Mouse (Mus musculus): ENCODE measurements around the gene Epn2. TPM values are rescaled to one million over a fixed set of nuclear protein-coding genes. Genes with fewer than 3 reads are reported as not detected.

Gene Epn2
- polyA plus RNA-seq, 1 experiment from 2014 or later = 41.0 TPM

DNA sequence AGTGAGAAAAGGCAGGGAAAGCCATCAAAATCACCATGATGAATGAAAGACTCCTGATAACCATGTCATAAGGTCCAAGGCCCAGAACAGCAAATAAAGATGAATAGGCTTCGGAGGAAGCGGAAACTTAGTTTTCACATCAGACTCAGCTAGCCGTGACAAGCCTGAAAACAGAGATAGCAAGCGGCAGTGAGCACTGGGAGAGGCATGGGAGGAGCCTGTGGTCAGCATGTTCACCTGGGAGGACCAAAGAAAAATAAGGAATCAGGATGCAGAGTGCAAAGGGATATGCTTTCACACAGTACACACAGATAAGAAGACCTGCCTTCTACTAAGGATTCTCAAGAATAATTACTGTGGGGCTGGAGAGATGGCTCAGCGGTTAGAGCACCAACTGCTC is 19.9 kb downstream of the Epn2 start:
- H3K9me3 ChIP-seq (ENCODE audit: low read length) = no peaks in the 10 kb centered on the region
- H3K4me3 ChIP-seq (ENCODE audit: low read depth, low read length) = no peak overlapping the region
- ATAC-seq (no peak), DNase-seq (ENCODE audit: low spot score) (no peak)
- H3K4me2 ChIP-seq (replicated peaks; ENCODE audit: low read depth, low read length) = no peak overlapping the region
- TF ChIP-seq CTCF (IDR thresholded peaks at IDR 0.05) (no peak), EP300 (IDR thresholded peaks at IDR 0.05) (no peak)
- H3K27ac ChIP-seq (ENCODE audit: low read length) = no peak overlapping the region
- no peaks in the 10 kb centered on the region for H3K27me3 ChIP-seq (replicated peaks; ENCODE audit: insufficient read depth, low read length)
- 65% methylated on average over 5 of the region's 5 CpGs for WGBS
- H3K4me1 ChIP-seq (ENCODE audit: insufficient read depth, low read depth, low read length) = peaks cover 7% of the 10 kb centered on the region; the same call in 1 of the 2 replicates
- H3K36me3 ChIP-seq (ENCODE audit: insufficient read depth, low read length) = no peaks in the 10 kb centered on the region
- no peak overlapping the region for H3K9ac ChIP-seq (replicated peaks; ENCODE audit: low read depth)

GRCm38 (mm10) chr11:61553015-61553754 is 26.3 kb downstream of the Epn2 start:
- H3K9ac ChIP-seq (replicated peaks; ENCODE audit: low read depth) = no peak overlapping the region
- H3K36me3 ChIP-seq (ENCODE audit: insufficient read depth, low read length) = no peaks in the 10 kb centered on the region
- DNase-seq (ENCODE audit: low spot score) (no peak), ATAC-seq (no peak)
- H3K9me3 ChIP-seq (ENCODE audit: low read length) = no peaks in the 10 kb centered on the region
- WGBS = 70% methylated on average over 3 of the region's 3 CpGs
- no peaks in the 10 kb centered on the region; the same call in 1 of the 2 replicates for H3K4me1 ChIP-seq (ENCODE audit: insufficient read depth, low read depth, low read length)
- H3K4me2 ChIP-seq (replicated peaks; ENCODE audit: low read depth, low read length) = no peak overlapping the region
- H3K27me3 ChIP-seq (replicated peaks; ENCODE audit: insufficient read depth, low read length) = no peaks in the 10 kb centered on the region
- TF ChIP-seq CTCF (IDR thresholded peaks at IDR 0.05) (0 out of 2 replicates have a peak, but pooled peaks have one; percentile 24), EP300 (IDR thresholded peaks at IDR 0.05) (no peak)
- H3K4me3 ChIP-seq (ENCODE audit: low read depth, low read length) = no peak overlapping the region
- H3K27ac ChIP-seq (ENCODE audit: low read length) = no peak overlapping the region

DNA sequence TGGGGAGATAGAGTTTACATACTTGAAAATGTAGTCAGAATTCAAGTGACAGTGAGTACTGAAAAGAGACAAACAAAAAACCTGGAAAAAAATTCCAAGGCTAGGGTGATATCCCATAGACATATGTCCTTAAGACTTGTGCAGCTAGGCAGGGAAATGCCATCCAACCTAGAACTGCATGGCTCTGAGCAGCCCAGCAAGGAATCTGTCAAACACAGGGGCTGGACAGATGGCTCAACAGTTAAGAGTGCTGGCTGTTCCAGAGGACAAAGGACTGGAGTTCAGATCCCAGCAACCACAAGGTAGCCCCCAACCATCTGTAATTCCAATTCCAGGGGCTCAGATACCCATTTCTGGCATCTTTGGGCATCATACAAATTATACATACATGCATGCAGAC is 28.9 kb downstream of the Epn2 start:
- TF ChIP-seq EP300 (IDR thresholded peaks at IDR 0.05) = no peak
- no peak for TF ChIP-seq CTCF (IDR thresholded peaks at IDR 0.05)
- no peak for DNase-seq (ENCODE audit: low spot score)
- ATAC-seq = no peak

GRCm38 (mm10) chr11:61547710-61548109 is 31.8 kb downstream of the Epn2 start:
- Histone ChIP-seq H3K9ac (replicated peaks; ENCODE audit: low read depth) (no peak overlapping the region), H3K36me3 (ENCODE audit: insufficient read depth, low read length) (peaks cover 13% of the 10 kb centered on the region), H3K9me3 (ENCODE audit: low read length) (no peaks in the 10 kb centered on the region), H3K27me3 (replicated peaks; ENCODE audit: insufficient read depth, low read length) (no peaks in the 10 kb centered on the region), H3K4me2 (replicated peaks; ENCODE audit: low read depth, low read length) (no peak overlapping the region), H3K27ac (ENCODE audit: low read length) (no peak overlapping the region), H3K4me1 (ENCODE audit: insufficient read depth, low read depth, low read length) (no peaks in the 10 kb centered on the region; the same call in 1 of the 2 replicates), H3K4me3 (ENCODE audit: low read depth, low read length) (no peak overlapping the region)
- no peak for DNase-seq (ENCODE audit: low spot score)
- ATAC-seq = no peak
- 90% methylated on average over 4 of the region's 4 CpGs for WGBS
- TF ChIP-seq EP300 (IDR thresholded peaks at IDR 0.05) (no peak), CTCF (IDR thresholded peaks at IDR 0.05) (no peak)

More for the DNA sequence above, 28.9 kb downstream of the Epn2 start:
- Histone ChIP-seq H3K9me3 (ENCODE audit: low read length) (no peaks in the 10 kb centered on the region), H3K36me3 (ENCODE audit: insufficient read depth, low read length) (peaks cover 8% of the 10 kb centered on the region), H3K9ac (replicated peaks; ENCODE audit: low read depth) (no peak overlapping the region), H3K4me2 (replicated peaks; ENCODE audit: low read depth, low read length) (no peak overlapping the region), H3K27me3 (replicated peaks; ENCODE audit: insufficient read depth, low read length) (no peaks in the 10 kb centered on the region), H3K27ac (ENCODE audit: low read length) (no peak overlapping the region), H3K4me1 (ENCODE audit: insufficient read depth, low read depth, low read length) (no peaks in the 10 kb centered on the region; the same call in 1 of the 2 replicates), H3K4me3 (ENCODE audit: low read depth, low read length) (no peak overlapping the region)

DNA sequence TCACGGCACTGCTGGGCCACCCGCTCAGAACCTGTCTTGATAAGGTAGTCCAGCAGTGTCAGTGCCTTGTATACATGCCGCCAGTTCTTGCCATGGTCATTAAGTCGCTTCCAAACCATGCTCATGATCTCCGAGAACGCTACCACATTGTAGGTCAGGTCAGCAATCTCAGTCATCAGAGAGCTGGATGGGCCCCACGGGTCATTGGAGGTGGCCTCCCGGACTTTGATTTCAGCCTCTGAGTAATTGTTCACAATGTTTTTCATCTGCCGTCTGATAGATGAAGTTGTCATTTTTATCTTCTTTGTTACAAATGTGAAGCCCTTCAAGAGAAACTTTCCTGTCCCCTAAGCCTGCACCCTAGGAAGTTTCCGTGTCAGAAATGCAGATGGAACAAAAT is 33.0 kb downstream of the Epn2 start:
- no peak for ATAC-seq
- no peak for TF ChIP-seq CTCF (IDR thresholded peaks at IDR 0.05)
- TF ChIP-seq EP300 (IDR thresholded peaks at IDR 0.05) = no peak
- H3K36me3 ChIP-seq (ENCODE audit: insufficient read depth, low read length) = peaks cover 13% of the 10 kb centered on the region
- WGBS = 77% methylated on average over 10 of the region's 10 CpGs
- H3K4me3 ChIP-seq (ENCODE audit: low read depth, low read length) = no peak overlapping the region
- H3K4me1 ChIP-seq (ENCODE audit: insufficient read depth, low read depth, low read length) = peaks cover 3% of the 10 kb centered on the region; the same call in 1 of the 2 replicates
- no peak overlapping the region for H3K27ac ChIP-seq (ENCODE audit: low read length)
- H3K9me3 ChIP-seq (ENCODE audit: low read length) = no peaks in the 10 kb centered on the region
- H3K9ac ChIP-seq (replicated peaks; ENCODE audit: low read depth) = no peak overlapping the region
- no peaks in the 10 kb centered on the region for H3K27me3 ChIP-seq (replicated peaks; ENCODE audit: insufficient read depth, low read length)
- no peak overlapping the region for H3K4me2 ChIP-seq (replicated peaks; ENCODE audit: low read depth, low read length)
- no peak for DNase-seq (ENCODE audit: low spot score)

- Histone ChIP-seq H3K27ac (ENCODE audit: low read length) (no peak overlapping the region), H3K9ac (replicated peaks; ENCODE audit: low read depth) (no peak overlapping the region), H3K4me3 (ENCODE audit: low read depth, low read length) (no peak overlapping the region), H3K27me3 (replicated peaks; ENCODE audit: insufficient read depth, low read length) (no peaks in the 10 kb centered on the region), H3K9me3 (ENCODE audit: low read length) (no peaks in the 10 kb centered on the region), H3K36me3 (ENCODE audit: insufficient read depth, low read length) (peaks cover 13% of the 10 kb centered on the region), H3K4me2 (replicated peaks; ENCODE audit: low read depth, low read length) (no peak overlapping the region), H3K4me1 (ENCODE audit: insufficient read depth, low read depth, low read length) (peaks cover 3% of the 10 kb centered on the region; the same call in 1 of the 2 replicates)
- no peak for ATAC-seq
- 96% methylated on average over 2 of the region's 2 CpGs for WGBS
- TF ChIP-seq CTCF (IDR thresholded peaks at IDR 0.05) = no peak
- no peak for TF ChIP-seq EP300 (IDR thresholded peaks at IDR 0.05)
- DNase-seq (ENCODE audit: low spot score) = no peak
These were observed 33.9 kb downstream of the Epn2 start for GRCm38 (mm10) chr11:61545586-61545985.

All from lung, postnatal 0 days (tissue).